ENCODE assay signal across 26 mouse cellular contexts in genomic region chr13:32968996-32969640, GRCm38 (mm10). TPM values are rescaled to one million over a fixed set of nuclear protein-coding genes. Genes with fewer than 3 reads are reported as not detected.
A peak's percentile ranks its signal among the peaks of the same experiment; 100 is the strongest.
DNase-seq lines count a peak whose midpoint lies in the region; ATAC-seq lines count a peak whose summit lies in the region.
"Had no signal": no experiment of that assay in that cellular context is flagged by ENCODE, and none has a peak within 500 bp of the region (broad histone marks: within the 10 kb centered on the region; RNA-seq: fewer than 3 reads in every experiment).

No protein-coding gene starts in this region.

- H3K27me3 ChIP-seq in liver, embryonic 13.5 days, result no peaks in the 10 kb centered on the region
- H3K27me3 ChIP-seq in kidney, embryonic 14.5 days (ENCODE audit: control insufficient read depth, insufficient read depth, low read length), result no peaks in the 10 kb centered on the region
- no peaks in the 10 kb centered on the region for H3K27me3 ChIP-seq in forebrain, embryonic 13.5 days
- H3K27me3 ChIP-seq: hindbrain, embryonic 13.5 days; kidney, embryonic 15.5 days; limb, embryonic 13.5 days; midbrain, embryonic 15.5 days; neural tube, embryonic 15.5 days had no signal

- no peaks in the 10 kb centered on the region for H3K9me3 ChIP-seq in liver, embryonic 13.5 days (replicated peaks)
- H3K9me3 ChIP-seq in kidney, embryonic 14.5 days (ENCODE audit: control insufficient read depth, low read length), result no peaks in the 10 kb centered on the region
- H3K9me3 ChIP-seq in forebrain, embryonic 13.5 days (replicated peaks), result no peaks in the 10 kb centered on the region
- H3K9me3 ChIP-seq: embryonic facial prominence, embryonic 10.5 days; heart, embryonic 10.5 days; hindbrain, embryonic 13.5 days; kidney, embryonic 15.5 days; limb, embryonic 13.5 days; midbrain, embryonic 15.5 days; neural tube, embryonic 15.5 days had no signal

- H3K36me3 ChIP-seq in liver, embryonic 13.5 days, result 0 out of 2 replicates have a peak, but pooled peaks cover 3% of the 10 kb centered on the region
- no peaks in the 10 kb centered on the region for H3K36me3 ChIP-seq in kidney, embryonic 14.5 days (ENCODE audit: control insufficient read depth, insufficient read depth, low read length)
- no peaks in the 10 kb centered on the region for H3K36me3 ChIP-seq in forebrain, embryonic 13.5 days (ENCODE audit: poor library complexity, severe bottlenecking)
- H3K36me3 ChIP-seq: embryonic facial prominence, embryonic 10.5 days; hindbrain, embryonic 13.5 days; kidney, embryonic 15.5 days; limb, embryonic 13.5 days; midbrain, embryonic 15.5 days; neural tube, embryonic 15.5 days had no signal

- peaks cover 76% of the 10 kb centered on the region for H3K4me1 ChIP-seq in liver, embryonic 13.5 days (replicated peaks)
- no peaks in the 10 kb centered on the region for H3K4me1 ChIP-seq in kidney, embryonic 14.5 days (ENCODE audit: control insufficient read depth, insufficient read depth, low read length)
- H3K4me1 ChIP-seq in forebrain, embryonic 13.5 days, result no peaks in the 10 kb centered on the region
- H3K4me1 ChIP-seq: hindbrain, embryonic 13.5 days; midbrain, embryonic 15.5 days; neural tube, embryonic 15.5 days had no signal

- peak overlapping the region; percentile 88 for H3K9ac ChIP-seq in liver, embryonic 13.5 days
- H3K9ac ChIP-seq in kidney, embryonic 14.5 days (ENCODE audit: low read depth, low read length), result no peak overlapping the region
- no peak overlapping the region for H3K9ac ChIP-seq in forebrain, embryonic 13.5 days
- H3K9ac ChIP-seq: hindbrain, embryonic 13.5 days; kidney, embryonic 15.5 days; limb, embryonic 13.5 days; midbrain, embryonic 15.5 days; neural tube, embryonic 15.5 days had no signal

- peak overlapping the region; percentile 61 for H3K4me3 ChIP-seq in liver, embryonic 13.5 days (replicated peaks)
- H3K4me3 ChIP-seq in kidney, embryonic 14.5 days (ENCODE audit: low read length), result no peak overlapping the region
- H3K4me3 ChIP-seq in forebrain, embryonic 13.5 days, result no peak overlapping the region
- H3K4me3 ChIP-seq: embryonic facial prominence, embryonic 10.5 days; heart, embryonic 10.5 days; hindbrain, embryonic 13.5 days; kidney, embryonic 15.5 days; limb, embryonic 13.5 days; midbrain, embryonic 15.5 days; neural tube, embryonic 15.5 days had no signal

- DNase-seq in heart, adult 11 months, result peak; percentile 80
- DNase-seq in heart, adult 18-20 months, result no peak
- DNase-seq in spleen, postnatal 10 days (ENCODE audit: low spot score in 2 of 2), result peak; percentile 50 to 62
- no peak for DNase-seq in spleen, postnatal 14 days (ENCODE audit: low spot score in 2 of 2)
- no peak for DNase-seq in liver, embryonic 13.5 days
- DNase-seq in frontal cortex, postnatal 36 days (ENCODE audit: low spot score in 2 of 2), result no peak
- DNase-seq: adrenal gland, adult 2 months; cerebellum, adult 9-10 months; gastrocnemius, postnatal 36 days; heart, postnatal 10 days had no signal

- peak overlapping the region; percentile 98 for H3K27ac ChIP-seq in liver, embryonic 13.5 days
- no peak overlapping the region for H3K27ac ChIP-seq in kidney, embryonic 14.5 days (ENCODE audit: low read depth, low read length)
- H3K27ac ChIP-seq in forebrain, embryonic 13.5 days, result no peak overlapping the region
- H3K27ac ChIP-seq: embryonic facial prominence, embryonic 10.5 days; heart, embryonic 10.5 days; hindbrain, embryonic 13.5 days; kidney, embryonic 15.5 days; limb, embryonic 13.5 days; midbrain, embryonic 15.5 days; neural tube, embryonic 15.5 days had no signal

- peak; percentile 79 for ATAC-seq in liver, embryonic 13.5 days (ENCODE audit: low read depth)
- ATAC-seq in kidney, embryonic 14.5 days (ENCODE audit: low FRiP score, low TSS enrichment), result no peak
- ATAC-seq in forebrain, embryonic 13.5 days, result no peak
- ATAC-seq: forebrain, embryonic 16.5 days; inflammation-experienced regulatory T-cells, adult 6 months; midbrain, embryonic 15.5 days had no signal

- peak overlapping the region; percentile 81 for H3K4me2 ChIP-seq in liver, embryonic 13.5 days
- no peak overlapping the region for H3K4me2 ChIP-seq in kidney, embryonic 14.5 days (replicated peaks; ENCODE audit: low read depth, low read length)
- H3K4me2 ChIP-seq in forebrain, embryonic 13.5 days, result no peak overlapping the region
- H3K4me2 ChIP-seq: hindbrain, embryonic 13.5 days; kidney, embryonic 15.5 days; limb, embryonic 13.5 days; midbrain, embryonic 15.5 days; neural tube, embryonic 15.5 days had no signal

- 30% methylated on average over 4 of the region's 4 CpGs for WGBS in liver, embryonic 13.5 days (ENCODE audit: insufficient replicate concordance)
- 76% methylated on average over 4 of the region's 4 CpGs for WGBS in kidney, embryonic 14.5 days
- WGBS in forebrain, embryonic 13.5 days, result 75% methylated on average over 4 of the region's 4 CpGs

RNA-seq across cellular contexts. Expression of gene Serpinb6b, which starts 4.1 kb away (rescaled TPM):
- 10 to 100 TPM; 31.5 to 39.0 TPM for total RNA-seq in heart, adult 18-20 months (2021)
- polyA plus RNA-seq in liver, embryonic 13.5 days (2015; fragmentation: Nextera tagmentation; extraction: Ambion mirVana), result 5.5 and 5.8 TPM in 2 replicates
- 1.9 and 2.2 TPM in 2 replicates for polyA plus RNA-seq in kidney, embryonic 14.5 days (2014; fragmentation: Nextera tagmentation; extraction: Ambion mirVana)
- 0.49 and 0.70 TPM in 2 replicates for polyA plus RNA-seq in forebrain, embryonic 13.5 days (2015; fragmentation: Nextera tagmentation; extraction: Ambion mirVana)

RNA-seq across cellular contexts. Expression of gene Serpinb9, which starts 33.9 kb away (rescaled TPM):
- 10 to 100 TPM in 1 of 2 experiments, 1 to 10 TPM in 1; 9.4 to 11.3 TPM for total RNA-seq in heart, adult 18-20 months (2021)
- 2.1 and 2.2 TPM in 2 replicates for polyA plus RNA-seq in liver, embryonic 13.5 days (2015; fragmentation: Nextera tagmentation; extraction: Ambion mirVana)
- 6.9 and 7.9 TPM in 2 replicates for polyA plus RNA-seq in kidney, embryonic 14.5 days (2014; fragmentation: Nextera tagmentation; extraction: Ambion mirVana)
- 0.42 and 0.61 TPM in 2 replicates for polyA plus RNA-seq in forebrain, embryonic 13.5 days (2015; fragmentation: Nextera tagmentation; extraction: Ambion mirVana)

RNA-seq across cellular contexts. Expression of gene Serpinb9b, which starts 58.1 kb away (rescaled TPM):
- under 1 TPM; 0.13 to 0.27 TPM for total RNA-seq in heart, adult 18-20 months (2021)
- polyA plus RNA-seq in liver, embryonic 13.5 days (2015; fragmentation: Nextera tagmentation; extraction: Ambion mirVana), result 0.10 TPM in 1 of 2 replicates, not detected in the other
- polyA plus RNA-seq in kidney, embryonic 14.5 days (2014; fragmentation: Nextera tagmentation; extraction: Ambion mirVana), result not detected in 2 replicates
- polyA plus RNA-seq in forebrain, embryonic 13.5 days (2015; fragmentation: Nextera tagmentation; extraction: Ambion mirVana), result 0.06 and 0.09 TPM in 2 replicates
- total RNA-seq: common myeloid progenitor, adult 5-6 weeks; gastrocnemius, postnatal 36 days; layer of hippocampus, postnatal 25 days; left cerebral cortex, postnatal 14 days; megakaryocyte progenitor cell, adult 5-6 weeks had no signal
- polyA plus RNA-seq: embryonic facial prominence, embryonic 10.5 days; limb, embryonic 13.5 days; stomach, embryonic 16.5 days had no signal

Comparison
In these comparisons a context has a peak if more than half of its experiments do, and no peak if none do; other contexts are left out.
1. DNase-seq: peak in heart, adult 11 months (single experiment) and spleen, postnatal 10 days (2 of 2); none in heart, adult 18-20 months (0 of 2), spleen, postnatal 14 days (0 of 2), liver, embryonic 13.5 days (single experiment) and frontal cortex, postnatal 36 days (0 of 2).